In genomic region chr19:10784796-10785459, GRCm38 (mm10) we compare ENCODE assay signal across 16 mouse cellular contexts. TPM values are rescaled to one million over a fixed set of nuclear protein-coding genes. Genes with fewer than 3 reads are reported as not detected.
DNase-seq lines count a peak whose midpoint lies in the region; ATAC-seq and TF ChIP-seq lines count a peak whose summit lies in the region.
"Had no signal": no experiment of that assay in that cellular context is flagged by ENCODE, and none has a peak within 500 bp of the region (broad histone marks: within the 10 kb centered on the region; RNA-seq: fewer than 3 reads in every experiment).

No protein-coding gene starts in this region.

- H3K4me2 ChIP-seq in hindbrain, embryonic 16.5 days (ENCODE audit: low read length) = no peak overlapping the region
- no peak overlapping the region for H3K4me2 ChIP-seq in liver, embryonic 12.5 days
- H3K4me2 ChIP-seq: limb, embryonic 12.5 days; lung, embryonic 15.5 days; midbrain, embryonic 13.5 days; neural tube, embryonic 15.5 days had no signal

- intact Hi-C loops in gastrocnemius, postnatal 36 days (cut with DNase I) = no loop called here

- peaks cover 87% of the 10 kb centered on the region for H3K4me1 ChIP-seq in thymus, adult 2 months (replicated peaks; ENCODE audit: control insufficient read depth, insufficient read depth, low read length)
- H3K4me1 ChIP-seq in hindbrain, embryonic 16.5 days (ENCODE audit: control insufficient read depth, insufficient read depth, low read depth, low read length) = no peaks in the 10 kb centered on the region
- H3K4me1 ChIP-seq in liver, embryonic 12.5 days = no peaks in the 10 kb centered on the region
- H3K4me1 ChIP-seq: lung, embryonic 15.5 days; midbrain, embryonic 13.5 days had no signal

- no peaks in the 10 kb centered on the region for H3K9me3 ChIP-seq in hindbrain, embryonic 16.5 days (ENCODE audit: control insufficient read depth, low read length)
- no peaks in the 10 kb centered on the region for H3K9me3 ChIP-seq in liver, embryonic 12.5 days (replicated peaks)
- H3K9me3 ChIP-seq: limb, embryonic 12.5 days; lung, embryonic 15.5 days; midbrain, embryonic 13.5 days; neural tube, embryonic 15.5 days had no signal

- TF ChIP-seq CTCF in thymus, adult 2 months (IDR thresholded peaks at IDR 0.05; ENCODE audit: borderline replicate concordance, control insufficient read depth, extremely low read depth, insufficient read depth, low read length, poor library complexity) = no peak

- no peak for TF ChIP-seq POLR2A in thymus, adult 2 months (IDR thresholded peaks at IDR 0.05; ENCODE audit: control insufficient read depth, extremely low read depth, insufficient read depth, low read length, poor library complexity)

- no peak overlapping the region for H3K4me3 ChIP-seq in thymus, adult 2 months (ENCODE audit: control insufficient read depth, insufficient read depth, low read length)
- no peak overlapping the region for H3K4me3 ChIP-seq in hindbrain, embryonic 16.5 days (ENCODE audit: low read length)
- no peak overlapping the region for H3K4me3 ChIP-seq in liver, embryonic 12.5 days
- H3K4me3 ChIP-seq: limb, embryonic 12.5 days; lung, embryonic 15.5 days; midbrain, embryonic 13.5 days; neural tube, embryonic 15.5 days had no signal

- no peak overlapping the region for H3K9ac ChIP-seq in hindbrain, embryonic 16.5 days (ENCODE audit: low read depth, low read length)
- no peak overlapping the region for H3K9ac ChIP-seq in liver, embryonic 12.5 days
- H3K9ac ChIP-seq: limb, embryonic 12.5 days; lung, embryonic 15.5 days; midbrain, embryonic 13.5 days; neural tube, embryonic 15.5 days had no signal

- WGBS in thymus, adult 2 months = 88% methylated on average over 10 of the region's 10 CpGs
- 71% methylated on average over 10 of the region's 10 CpGs for WGBS in hindbrain, embryonic 16.5 days
- 78% methylated on average over 10 of the region's 10 CpGs for WGBS in liver, embryonic 12.5 days (ENCODE audit: insufficient replicate concordance)

- DNase-seq in gastrocnemius, adult 18-20 months (ENCODE audit: low spot score) = peak; percentile 27
- DNase-seq in gastrocnemius, postnatal 36 days = no peak
- DNase-seq in thymus, adult 2 months = no peak
- no peak for DNase-seq in thymus, postnatal 36 days
- DNase-seq in right cerebral cortex, postnatal 25 days = peak; percentile 42
- no peak for DNase-seq in urinary bladder, postnatal 4 days (ENCODE audit: low spot score in 2 of 2)
- DNase-seq: adrenal gland, postnatal 10 days; heart, adult 18-20 months; heart, postnatal 36 days had no signal

- peak overlapping the region; percentile 90 for H3K27ac ChIP-seq in thymus, adult 2 months (ENCODE audit: control insufficient read depth, insufficient read depth, low read length)
- H3K27ac ChIP-seq in hindbrain, embryonic 16.5 days (ENCODE audit: low read depth, low read length) = no peak overlapping the region
- no peak overlapping the region for H3K27ac ChIP-seq in liver, embryonic 12.5 days
- H3K27ac ChIP-seq: limb, embryonic 12.5 days; lung, embryonic 15.5 days; midbrain, embryonic 13.5 days; neural tube, embryonic 15.5 days had no signal

- no peaks in the 10 kb centered on the region for H3K27me3 ChIP-seq in thymus, adult 2 months (ENCODE audit: control insufficient read depth, insufficient read depth, low read length)
- H3K27me3 ChIP-seq in hindbrain, embryonic 16.5 days (replicated peaks; ENCODE audit: control insufficient read depth, insufficient read depth, low read length) = no peaks in the 10 kb centered on the region
- H3K27me3 ChIP-seq in liver, embryonic 12.5 days (replicated peaks) = no peaks in the 10 kb centered on the region; the same call in 1 of the 2 replicates
- H3K27me3 ChIP-seq: limb, embryonic 12.5 days; lung, embryonic 15.5 days; midbrain, embryonic 13.5 days; neural tube, embryonic 15.5 days had no signal

- peaks cover 12% of the 10 kb centered on the region for H3K36me3 ChIP-seq in thymus, adult 2 months (ENCODE audit: control insufficient read depth, insufficient read depth, low read length)
- no peaks in the 10 kb centered on the region for H3K36me3 ChIP-seq in hindbrain, embryonic 16.5 days (ENCODE audit: control insufficient read depth, insufficient read depth, low read length)
- no peaks in the 10 kb centered on the region for H3K36me3 ChIP-seq in liver, embryonic 12.5 days
- H3K36me3 ChIP-seq: limb, embryonic 12.5 days; lung, embryonic 15.5 days; midbrain, embryonic 13.5 days; neural tube, embryonic 15.5 days had no signal

- peak; percentile 64 for ATAC-seq in hindbrain, embryonic 16.5 days
- ATAC-seq in liver, embryonic 12.5 days = no peak
- ATAC-seq: midbrain, embryonic 13.5 days had no signal

RNA-seq across cellular contexts. Expression of gene Cd6, which starts 44.9 kb away (rescaled TPM):
- total RNA-seq in gastrocnemius, adult 18-20 months (2021) = not detected
- under 1 TPM in 1 of 2 experiments, not detected in 1; 0.87 TPM for total RNA-seq in gastrocnemius, postnatal 36 days (2021)
- 317 and 321 TPM in 2 replicates for polyA plus RNA-seq in thymus, adult 2 months (2012; rRNA removed)
- not detected in 2 replicates for polyA plus RNA-seq in hindbrain, embryonic 16.5 days (2015; fragmentation: Nextera tagmentation; extraction: Ambion mirVana)
- polyA plus RNA-seq in liver, embryonic 12.5 days (2016; fragmentation: Nextera tagmentation; extraction: Ambion mirVana) = not detected in 2 replicates
- polyA plus RNA-seq: kidney, embryonic 16.5 days; limb, embryonic 12.5 days; midbrain, embryonic 13.5 days; neural tube, embryonic 15.5 days had no signal

RNA-seq across cellular contexts. Expression of gene Cd5, which starts 46.1 kb away (rescaled TPM):
- not detected for total RNA-seq in gastrocnemius, adult 18-20 months (2021)
- under 1 TPM in 1 of 2 experiments, not detected in 1; 0.59 TPM for total RNA-seq in gastrocnemius, postnatal 36 days (2021)
- 250 and 282 TPM in 2 replicates for polyA plus RNA-seq in thymus, adult 2 months (2012; rRNA removed)
- polyA plus RNA-seq in hindbrain, embryonic 16.5 days (2015; fragmentation: Nextera tagmentation; extraction: Ambion mirVana) = 0.09 and 0.28 TPM in 2 replicates
- 0.24 TPM in 1 of 2 replicates, not detected in the other for polyA plus RNA-seq in liver, embryonic 12.5 days (2016; fragmentation: Nextera tagmentation; extraction: Ambion mirVana)

RNA-seq across cellular contexts. Expression of gene Slc15a3, which starts 54.6 kb away (rescaled TPM):
- total RNA-seq in gastrocnemius, adult 18-20 months (2021) = under 1 TPM; 0.23 to 0.55 TPM
- under 1 TPM; 0.42 to 0.43 TPM for total RNA-seq in gastrocnemius, postnatal 36 days (2021)
- polyA plus RNA-seq in thymus, adult 2 months (2012; rRNA removed) = 26.1 and 29.7 TPM in 2 replicates
- 0.20 and 0.33 TPM in 2 replicates for polyA plus RNA-seq in hindbrain, embryonic 16.5 days (2015; fragmentation: Nextera tagmentation; extraction: Ambion mirVana)
- polyA plus RNA-seq in liver, embryonic 12.5 days (2016; fragmentation: Nextera tagmentation; extraction: Ambion mirVana) = 1.0 and 1.2 TPM in 2 replicates

Comparison
In these comparisons a context has a peak if more than half of its experiments do, and no peak if none do; other contexts are left out.
1. DNase-seq: peak in gastrocnemius, adult 18-20 months (single experiment) and right cerebral cortex, postnatal 25 days (single experiment); none in gastrocnemius, postnatal 36 days (0 of 2), thymus, adult 2 months (single experiment), thymus, postnatal 36 days (0 of 2) and urinary bladder, postnatal 4 days (0 of 2).
2. RNA of gene Cd6, which starts 44.9 kb away (polyA plus RNA-seq): 317 to 321 TPM in thymus, adult 2 months; not detected in hindbrain, embryonic 16.5 days and not detected in liver, embryonic 12.5 days; every median in the first group is over 100 times any median in the second.
3. RNA of gene Cd5, which starts 46.1 kb away (polyA plus RNA-seq): 250 to 282 TPM in thymus, adult 2 months; 0.09 to 0.28 TPM in hindbrain, embryonic 16.5 days and 0.24 TPM in liver, embryonic 12.5 days; every median in the first group is over 100 times any median in the second.
4. RNA of gene Slc15a3, which starts 54.6 kb away (polyA plus RNA-seq): 26.1 to 29.7 TPM in thymus, adult 2 months; 1.0 to 1.2 TPM in liver, embryonic 12.5 days and 0.20 to 0.33 TPM in hindbrain, embryonic 16.5 days; every median in the first group is over 10 times any median in the second.